Mouse (Mus musculus) CD8-positive naive resting alpha-beta T cell, adult 2 months (primary cell): Measurements from ENCODE around the gene Cyp2c54.
"Not testable (repeated sequence)": the region's sequence is repeated elsewhere in the genome, so short reads cannot be mapped to it uniquely, and the experiment has no call there.

ENCODE experiments used
- DNase-seq, 2 experiments: peaks; one replicate each; pipeline ENCODE4 v3.0.0; 2022; ENCODE audit warnings: low read depth in 2 of 2, low spot score in 2 of 2

The Cyp2c54 gene

GRCm38 (mm10) chr19:40073701-40074100, at the start of gene Cyp2c54:
Gene Cyp2c54, minus strand, starts transcription at chr19:40073827.
- DNase-seq, result no peak

- not testable (repeated sequence) for DNase-seq
Measured at GRCm38 (mm10) chr19:40119624-40120023, 46.0 kb upstream of the Cyp2c54 start.

DNA sequence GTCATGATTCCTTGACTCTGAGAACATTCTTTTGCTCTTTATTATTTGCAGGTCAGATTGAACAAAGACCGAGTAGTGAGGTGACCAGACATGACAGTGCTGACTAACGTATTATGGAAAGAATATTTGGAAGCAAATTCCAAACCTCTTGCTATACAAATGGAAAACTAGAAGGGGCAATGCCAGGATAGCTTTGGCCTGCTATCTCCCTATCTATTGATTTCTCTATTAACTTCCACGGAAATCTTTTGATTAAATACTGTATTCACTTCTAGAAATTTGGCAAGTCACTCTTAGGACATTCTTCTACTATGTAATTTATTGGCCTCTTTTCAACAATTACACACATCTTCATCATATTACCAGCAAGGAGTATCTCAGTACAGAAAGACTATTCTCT, 17.5 kb upstream of the Cyp2c54 start:
- no peak for DNase-seq

DNA sequence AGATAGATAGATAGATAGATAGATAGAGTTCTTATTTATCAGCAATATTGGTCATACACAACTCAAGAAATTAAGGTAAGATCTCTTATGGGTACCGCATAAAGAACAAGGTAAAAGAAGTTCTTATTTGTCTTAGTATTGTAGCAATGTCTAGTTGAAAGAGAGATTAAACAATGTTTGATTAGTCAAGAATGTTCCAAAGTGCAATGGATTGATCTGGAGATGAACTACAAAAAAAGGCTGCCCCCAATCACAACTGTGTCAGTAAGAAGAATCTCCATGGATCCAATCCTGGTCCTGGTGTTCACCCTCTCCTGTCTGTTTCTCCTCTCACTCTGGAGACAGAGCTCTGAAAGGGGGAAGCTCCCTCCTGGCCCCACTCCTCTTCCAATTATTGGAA, 15.8 kb upstream of the Cyp2c54 start, which contains the start of gene Cyp2c50:
Gene Cyp2c50 (plus strand): TSS at position 268 of the 400 bp plus-strand sequence.
- not testable (repeated sequence) for DNase-seq

DNA sequence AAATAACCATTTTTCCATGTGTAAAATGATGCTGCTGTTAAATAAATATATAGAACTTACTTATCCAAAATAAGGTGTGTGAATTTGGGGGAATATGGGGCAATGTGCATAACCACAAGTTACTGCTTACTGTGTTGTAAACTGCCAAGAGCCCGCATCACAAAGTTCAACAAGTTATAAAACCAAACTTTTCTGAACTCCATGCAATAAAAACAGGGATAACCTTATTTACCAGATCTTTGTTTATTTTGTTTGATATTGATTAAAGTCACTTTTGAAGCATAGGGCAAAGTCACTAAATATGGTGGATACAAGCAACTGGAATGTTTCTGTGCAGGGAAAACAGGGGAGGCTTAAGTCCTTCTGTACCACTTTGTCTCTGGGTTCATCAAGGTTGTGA, 14.8 kb upstream of the Cyp2c54 start:
- DNase-seq, result no peak

DNA sequence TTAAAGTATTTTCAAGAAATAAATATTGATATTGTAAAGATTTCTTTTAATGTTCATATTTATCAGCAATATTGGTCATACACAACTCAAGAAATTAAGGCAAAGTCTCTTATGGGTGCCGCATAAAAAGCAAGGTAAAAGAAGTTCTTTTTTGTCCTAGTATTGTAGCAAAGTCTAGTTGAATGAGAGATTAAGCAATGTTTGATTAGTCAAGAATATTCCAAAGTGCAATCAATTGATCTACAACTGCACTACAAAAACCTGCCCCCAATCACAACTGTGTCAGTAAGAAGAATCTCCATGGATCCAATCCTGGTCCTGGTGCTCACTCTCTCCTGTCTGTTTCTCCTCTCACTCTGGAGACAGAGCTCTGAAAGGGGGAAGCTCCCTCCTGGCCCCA, 81.5 kb downstream of the Cyp2c54 start, which contains the start of gene Cyp2c37:
Gene Cyp2c37 (plus strand): TSS at position 285 of the 400 bp plus-strand sequence.
- DNase-seq, result not testable (repeated sequence)

DNA sequence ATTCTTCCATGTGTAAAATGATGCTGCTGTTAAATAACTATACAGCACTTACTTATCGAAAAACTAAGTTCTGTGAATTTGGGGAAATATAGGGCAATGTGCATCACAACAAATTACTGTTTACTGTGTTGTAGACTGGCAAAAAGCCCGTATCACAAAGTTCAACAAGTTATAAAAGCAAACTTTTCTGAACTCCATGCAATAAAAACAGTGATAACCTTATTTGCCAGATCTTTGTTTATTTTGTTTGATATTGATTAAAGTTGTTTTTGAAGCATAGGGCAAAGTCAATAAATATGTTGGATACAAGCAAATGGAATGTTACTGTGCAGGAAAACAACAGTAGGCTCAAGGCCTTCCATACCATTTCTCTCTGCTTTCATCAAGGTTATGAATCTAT, 84.2 kb downstream of the Cyp2c54 start:
- no peak for DNase-seq
